Mouse (Mus musculus) embryonic fibroblast, embryonic 13.5 days (primary cell): ENCODE measurements at regions not wholly inside any gene's neighbourhood (a gene's known extent, or its start where the extent isn't known, plus 50 kb on each side); places are given as distances from the start of the nearest gene placed in this dataset.

ENCODE experiments used
- CTCF ChIP-seq: IDR thresholded peaks from 2 replicates; pipeline ENCODE4 v1.5.1; 2011; ENCODE audit warnings: mild to moderate bottlenecking, control low read depth, low read length, moderate library complexity, borderline replicate concordance; ENCODE audit not compliant: insufficient read depth
- POLR2A ChIP-seq: IDR thresholded peaks from 2 replicates; pipeline ENCODE4 v1.6.1; 2011; ENCODE audit warnings: low read depth, mild to moderate bottlenecking, control low read depth, low read length, moderate library complexity

DNA sequence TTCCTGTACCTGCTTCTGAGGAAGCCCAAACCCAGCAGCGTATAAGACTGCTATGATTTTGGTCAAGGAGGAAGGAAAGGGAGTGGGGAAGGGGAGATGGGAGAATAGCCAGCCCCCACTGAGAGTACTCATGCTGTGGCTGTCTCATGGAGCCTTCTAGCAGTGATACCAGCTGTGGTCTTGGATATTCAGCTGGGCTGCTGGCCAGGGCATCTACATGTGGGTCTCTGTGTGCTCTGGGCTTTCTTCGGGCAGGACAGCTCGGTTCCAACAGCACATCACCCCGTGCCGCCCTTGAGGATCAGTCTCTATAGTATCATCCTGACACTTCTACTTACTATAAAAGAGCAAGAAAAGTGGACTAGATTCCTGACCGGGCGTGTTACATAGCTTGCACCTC is 90.6 kb upstream of the Dapk1 start:
- TF ChIP-seq CTCF (no peak), POLR2A (no peak)
